Mouse (Mus musculus) hindlimb bud, embryonic 11.5 days (tissue): ENCODE data around the gene Hoxc4.
A peak's percentile ranks its signal among the peaks of the same experiment; 100 is the strongest.

Source experiments
- DNase-seq: peaks from one replicate; pipeline ENCODE4 v3.0.0-alpha.2; 2012; ENCODE audit warnings: low read depth, low spot score; ENCODE audit errors: extremely low spot score

The Hoxc4 gene

GRCm38 (mm10) chr15:103018636-103019035 is at the start of gene Hoxc4:
Gene Hoxc4 (plus strand): TSS chr15:103018934.
- DNase-seq, result no peak

- DNase-seq, result no peak
These were observed 49.4 kb upstream of the Hoxc4 start for GRCm38 (mm10) chr15:102969296-102969695.

GRCm38 (mm10) chr15:102970740-102971139 is 48.0 kb upstream of the Hoxc4 start:
- no peak for DNase-seq

DNA sequence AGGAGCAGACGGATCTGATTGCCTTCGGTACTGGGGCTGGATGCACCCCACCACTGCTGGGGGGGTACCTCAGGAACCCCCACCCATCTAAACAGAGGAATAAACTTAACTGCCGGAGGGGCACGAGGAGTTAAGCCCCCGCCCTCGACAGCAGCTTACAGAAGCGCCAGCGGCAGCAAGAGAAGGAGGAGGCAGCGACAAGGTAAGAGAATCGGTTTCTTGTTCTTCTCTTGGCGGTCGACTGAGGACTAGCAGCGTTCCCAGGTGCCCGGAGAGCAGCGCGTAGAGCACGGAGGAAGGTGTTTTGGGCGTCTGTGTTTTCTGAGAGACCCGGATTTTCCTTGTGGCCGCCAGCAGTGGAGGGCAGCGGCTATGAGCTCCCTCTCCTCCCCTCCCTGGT is 46.5 kb upstream of the Hoxc4 start:
- no peak for DNase-seq

DNA sequence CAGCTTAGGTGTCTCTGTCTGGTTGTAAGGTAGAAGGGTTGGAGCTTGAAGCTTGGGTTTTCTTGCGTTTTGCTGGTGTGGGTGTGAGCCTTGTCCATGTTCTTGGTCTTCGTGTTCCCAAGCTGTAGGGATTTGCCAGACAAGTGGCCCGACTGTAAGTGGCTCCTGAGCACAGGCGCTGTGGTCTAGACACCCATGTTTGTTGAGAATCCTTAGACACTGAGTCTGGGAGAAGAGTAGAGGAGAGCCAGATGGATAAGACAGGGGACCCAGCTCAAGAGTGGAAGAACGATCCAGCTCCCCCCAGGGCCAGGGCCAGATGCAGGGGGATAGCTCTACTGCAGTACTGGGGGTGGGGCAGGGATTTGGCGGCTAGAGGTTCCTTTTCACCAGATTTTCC is 46.0 kb upstream of the Hoxc4 start:
- DNase-seq, result no peak

DNA sequence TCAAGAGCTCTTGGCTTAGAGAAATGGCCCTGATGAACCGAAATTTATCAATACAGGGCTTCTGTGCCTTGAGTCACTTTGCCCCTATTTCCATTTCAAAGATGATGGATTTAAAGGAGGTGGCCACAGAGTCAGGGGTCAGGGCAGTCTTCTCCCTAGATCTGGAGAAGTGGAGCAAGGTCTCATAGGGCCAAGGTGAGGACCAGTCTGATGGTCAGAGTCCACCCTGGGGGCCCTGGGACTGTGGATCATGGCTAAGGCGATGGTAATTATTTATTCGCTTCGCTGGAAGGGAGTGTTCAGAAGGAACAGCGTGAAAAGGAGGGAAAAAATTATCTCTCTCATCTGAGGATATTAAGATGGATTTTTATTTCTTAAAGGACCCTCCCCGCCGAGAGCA is 43.7 kb upstream of the Hoxc4 start:
- no peak for DNase-seq

GRCm38 (mm10) chr15:102975688-102976111 is 43.0 kb upstream of the Hoxc4 start:
- DNase-seq, result no peak

- no peak for DNase-seq
These were observed 42.6 kb upstream of the Hoxc4 start, which contains the start of gene Hoxc9 for GRCm38 (mm10) chr15:102976171-102976570. Gene Hoxc9 (plus strand): TSS chr15:102976439.

GRCm38 (mm10) chr15:102976631-102977422 is 41.9 kb upstream of the Hoxc4 start:
- no peak for DNase-seq

- DNase-seq, result no peak
These were observed 41.2 kb upstream of the Hoxc4 start for GRCm38 (mm10) chr15:102977423-102977974.

GRCm38 (mm10) chr15:102978615-102979515 is 39.9 kb upstream of the Hoxc4 start:
- DNase-seq, result no peak

GRCm38 (mm10) chr15:102979936-102980335 is 38.8 kb upstream of the Hoxc4 start:
- DNase-seq, result no peak

DNA sequence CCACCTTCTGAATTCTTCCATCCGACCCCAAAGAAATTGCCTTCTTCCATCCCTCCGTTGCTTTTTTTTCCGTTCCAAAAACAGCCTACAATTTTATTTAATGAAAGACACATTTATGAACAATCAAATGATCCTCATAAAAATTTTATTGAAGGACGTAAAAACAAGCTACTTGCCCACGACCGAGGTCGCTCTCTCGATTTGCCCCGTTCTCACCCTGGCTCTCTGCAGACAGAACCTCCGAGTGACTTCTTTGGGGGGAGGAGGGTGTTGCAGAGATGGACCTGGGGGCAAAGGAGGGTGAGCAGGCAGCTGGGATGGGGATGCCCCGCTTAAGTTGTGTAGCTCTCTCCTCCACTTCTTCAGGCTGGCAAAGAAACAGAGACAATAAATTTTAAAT is 38.4 kb upstream of the Hoxc4 start:
- no peak for DNase-seq

DNA sequence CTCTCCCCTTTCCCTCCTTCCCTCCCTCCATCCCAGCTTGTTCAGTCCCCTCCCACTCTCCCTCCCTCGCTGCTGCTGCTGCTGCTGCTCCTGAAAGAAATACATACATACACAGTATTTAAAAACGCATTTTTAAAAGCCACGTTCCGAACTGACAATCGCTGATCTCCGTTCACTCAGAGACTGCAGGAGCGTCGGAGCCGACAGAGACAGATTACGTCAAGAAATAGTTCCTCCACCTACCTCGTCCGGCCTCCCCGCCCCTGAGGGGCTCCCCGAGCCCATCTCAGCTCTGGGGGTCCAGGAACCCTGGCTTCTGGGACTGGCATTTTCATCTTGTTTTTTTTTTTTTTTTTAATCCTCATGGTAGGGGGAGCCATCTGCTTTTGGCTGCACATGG is 37.8 kb upstream of the Hoxc4 start:
- no peak for DNase-seq

DNA sequence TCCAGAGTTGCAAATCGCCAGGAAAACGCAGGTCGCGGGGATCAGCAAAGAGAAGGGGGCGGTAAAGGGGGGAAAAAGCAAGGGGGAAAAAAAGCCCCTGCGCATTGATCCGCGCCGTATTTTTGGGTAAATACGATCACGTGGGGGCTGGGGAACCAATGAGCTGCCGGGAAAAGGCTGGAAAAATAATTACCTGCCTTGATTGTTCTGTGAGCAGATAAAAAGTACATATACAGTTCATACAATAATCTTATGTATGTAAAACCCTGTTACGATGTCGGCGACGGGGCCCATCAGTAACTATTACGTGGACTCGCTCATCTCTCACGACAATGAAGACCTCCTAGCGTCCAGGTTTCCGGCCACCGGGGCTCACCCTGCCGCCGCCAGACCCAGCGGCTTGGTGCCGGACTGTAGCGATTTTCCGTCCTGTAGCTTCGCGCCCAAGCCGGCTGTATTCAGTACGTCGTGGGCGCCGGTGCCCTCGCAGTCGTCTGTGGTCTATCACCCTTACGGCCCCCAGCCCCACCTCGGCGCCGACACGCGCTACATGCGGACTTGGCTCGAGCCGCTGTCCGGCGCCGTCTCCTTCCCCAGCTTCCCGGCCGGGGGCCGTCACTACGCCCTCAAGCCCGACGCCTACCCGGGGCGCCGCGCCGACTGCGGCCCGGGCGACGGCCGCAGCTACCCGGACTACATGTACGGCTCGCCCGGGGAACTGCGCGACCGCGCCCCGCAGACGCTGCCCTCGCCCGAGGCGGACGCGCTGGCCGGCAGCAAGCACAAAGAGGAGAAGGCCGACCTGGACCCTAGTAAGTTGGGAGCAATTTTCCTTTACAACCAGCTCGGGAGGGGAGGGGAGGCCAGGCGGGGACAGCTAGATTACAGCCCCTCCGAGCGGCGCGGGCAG is 37.1 kb upstream of the Hoxc4 start:
- peak; percentile 88 for DNase-seq

- no peak for DNase-seq
These were observed 35.0 kb upstream of the Hoxc4 start for GRCm38 (mm10) chr15:102983716-102984115.

DNA sequence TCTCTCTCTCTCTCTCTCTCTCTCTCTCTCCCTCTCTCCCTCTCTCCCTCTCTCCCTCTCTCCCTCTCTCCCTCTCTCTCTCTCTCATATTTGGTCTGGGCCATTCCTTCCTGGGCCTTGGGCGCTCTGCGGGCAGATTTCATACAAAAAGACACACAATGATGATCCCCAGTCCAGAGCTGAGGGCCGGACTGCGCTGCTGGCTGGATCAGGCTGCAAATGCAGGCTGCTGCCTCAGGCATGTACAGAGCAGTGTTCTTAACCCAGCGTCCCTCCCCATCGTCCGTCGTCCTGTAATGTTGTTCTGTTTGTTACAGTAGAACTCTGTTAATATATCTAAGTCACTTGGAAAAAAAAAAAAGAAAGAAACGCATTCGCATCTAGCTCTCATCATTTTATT is 34.2 kb upstream of the Hoxc4 start:
- no peak for DNase-seq

- DNase-seq, result no peak
These were observed 33.8 kb upstream of the Hoxc4 start for GRCm38 (mm10) chr15:102984925-102985324.

GRCm38 (mm10) chr15:102987124-102987833 is 31.5 kb upstream of the Hoxc4 start:
- DNase-seq, result peak; percentile 99

GRCm38 (mm10) chr15:102988078-102988477 is 30.7 kb upstream of the Hoxc4 start:
- no peak for DNase-seq
